Mouse (Mus musculus) cortical plate, adult 2 months (tissue): ENCODE data around the gene Tmem198.

ENCODE experiments used
- CTCF ChIP-seq: fragments of 200-500 bp; IDR thresholded peaks from 2 replicates; pipeline ENCODE4 v1.5.1; 2011; ENCODE audit warnings: mild to moderate bottlenecking, control low read depth, low read length; ENCODE audit not compliant: insufficient read depth; ENCODE audit errors: extremely low read depth
- POLR2A ChIP-seq: fragments of 200-500 bp; IDR thresholded peaks from 2 replicates; pipeline ENCODE4 v1.6.1; 2011; ENCODE audit warnings: mild to moderate bottlenecking, low read length, control low read depth; ENCODE audit not compliant: insufficient read depth; ENCODE audit errors: extremely low read depth

DNA sequence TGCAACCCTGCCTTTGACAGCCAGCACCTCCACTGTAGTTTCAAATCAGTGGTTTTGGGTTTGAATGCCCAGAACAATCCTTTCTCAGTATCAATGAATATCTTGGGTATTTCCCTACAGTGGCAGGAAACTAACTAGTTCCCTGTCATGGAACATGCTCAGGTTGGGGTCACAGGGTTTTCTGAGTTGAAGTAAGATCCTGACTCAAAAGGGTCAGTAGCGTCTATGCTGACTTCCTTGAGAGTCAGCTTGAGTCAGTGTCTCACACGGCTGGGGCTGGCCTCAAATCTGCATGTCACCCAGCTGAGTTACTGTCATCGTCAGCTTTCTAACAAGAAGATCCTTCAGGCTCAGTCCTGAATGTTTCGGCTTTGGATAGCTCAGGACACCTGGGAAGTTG, 19.6 kb downstream of the Tmem198 start:
- TF ChIP-seq POLR2A, result no peak
- TF ChIP-seq CTCF, result no peak
